Comparison of ENCODE assay signal across 19 mouse cellular contexts in genomic region chr15:9122989-9123388, GRCm38 (mm10). TPM values are rescaled to one million over a fixed set of nuclear protein-coding genes. Genes with fewer than 3 reads are reported as not detected.
DNase-seq lines count a peak whose midpoint lies in the region; ATAC-seq and TF ChIP-seq lines count a peak whose summit lies in the region.
"Had no signal": no experiment of that assay in that cellular context is flagged by ENCODE, and none has a peak within 500 bp of the region (broad histone marks: within the 10 kb centered on the region; RNA-seq: fewer than 3 reads in every experiment).

No protein-coding gene starts in this region.

- peaks cover 10% of the 10 kb centered on the region for H3K4me1 ChIP-seq in liver, adult 2 months (ENCODE audit: control insufficient read depth, insufficient read depth, low read length)
- peaks cover 7% of the 10 kb centered on the region for H3K4me1 ChIP-seq in liver, embryonic 12.5 days
- peaks cover 2% of the 10 kb centered on the region in 2 experiments; a peak in 1 of 4 replicates for H3K4me1 ChIP-seq in MEL (ENCODE audit: control insufficient read depth in 1 of 2, insufficient read depth in 2 of 2, low read length in 2 of 2)
- peaks cover 36% of the 10 kb centered on the region for H3K4me1 ChIP-seq in bone marrow macrophage, adult 2 months (ENCODE audit: control insufficient read depth, insufficient read depth, low read length)
- H3K4me1 ChIP-seq: embryonic facial prominence, embryonic 12.5 days; forebrain, embryonic 15.5 days; heart, embryonic 12.5 days; hindbrain, embryonic 10.5 days had no signal

- H3K36me3 ChIP-seq in liver, adult 2 months (ENCODE audit: control insufficient read depth, insufficient read depth, low read length), result peaks cover 3% of the 10 kb centered on the region; the same call in 1 of the 2 replicates
- H3K36me3 ChIP-seq in liver, embryonic 12.5 days, result peaks cover 97% of the 10 kb centered on the region
- peaks cover 3 to 30% of the 10 kb centered on the region in 2 experiments; a peak in 3 of 4 replicates for H3K36me3 ChIP-seq in MEL (ENCODE audit: control insufficient read depth in 1 of 2, insufficient read depth in 2 of 2, low read length in 2 of 2)

- TF ChIP-seq CTCF in liver, adult 2 months (IDR thresholded peaks at IDR 0.05; ENCODE audit: low read depth, low read length), result no peak
- no peak for TF ChIP-seq CTCF in MEL (IDR thresholded peaks at IDR 0.05 in 2 of 3, conservative IDR thresholded peaks at IDR 0.05 in 1 of 3; ENCODE audit: control insufficient read depth in 1 of 3, insufficient read depth in 1 of 3, low read depth in 2 of 3, low read length in 3 of 3, poor library complexity in 1 of 3, severe bottlenecking in 1 of 3)
- no peak for TF ChIP-seq CTCF in bone marrow macrophage, adult 2 months (IDR thresholded peaks at IDR 0.05; ENCODE audit: low read depth, low read length)

- no peak overlapping the region for H3K4me3 ChIP-seq in liver, adult 2 months (ENCODE audit: insufficient read depth, low read depth, low read length)
- no peak overlapping the region for H3K4me3 ChIP-seq in liver, embryonic 12.5 days
- H3K4me3 ChIP-seq in MEL (ENCODE audit: control insufficient read depth in 1 of 2, insufficient read depth in 1 of 2, low read depth in 2 of 2, low read length in 2 of 2), result no peak overlapping the region
- H3K4me3 ChIP-seq in bone marrow macrophage, adult 2 months (ENCODE audit: insufficient read depth, low read length), result no peak overlapping the region
- H3K4me3 ChIP-seq: embryonic facial prominence, embryonic 12.5 days; forebrain, embryonic 15.5 days; heart, embryonic 12.5 days; hindbrain, embryonic 10.5 days had no signal

- no peak overlapping the region for H3K9ac ChIP-seq in liver, adult 2 months (ENCODE audit: low read depth, low read length)
- H3K9ac ChIP-seq in liver, embryonic 12.5 days, result no peak overlapping the region
- H3K9ac ChIP-seq in MEL (ENCODE audit: control insufficient read depth, low read depth, low read length, poor library complexity, severe bottlenecking), result no peak overlapping the region
- H3K9ac ChIP-seq: embryonic facial prominence, embryonic 12.5 days; forebrain, embryonic 15.5 days; heart, embryonic 12.5 days; hindbrain, embryonic 14.5 days had no signal

- no peak for ATAC-seq in liver, embryonic 12.5 days
- peak; percentile 45 for ATAC-seq in megakaryocyte progenitor cell, adult 5-6 weeks (replicated peaks; ENCODE audit: poor library complexity)
- ATAC-seq: forebrain, embryonic 15.5 days had no signal

- H3K27ac ChIP-seq in liver, adult 2 months (replicated peaks; ENCODE audit: insufficient read depth, low read depth, low read length), result no peak overlapping the region
- H3K27ac ChIP-seq in liver, embryonic 12.5 days, result no peak overlapping the region
- no peak overlapping the region for H3K27ac ChIP-seq in MEL (ENCODE audit: control insufficient read depth, low read depth, low read length)
- H3K27ac ChIP-seq in bone marrow macrophage, adult 2 months (ENCODE audit: insufficient read depth, low read depth, low read length), result peak overlapping the region; percentile 91
- H3K27ac ChIP-seq: embryonic facial prominence, embryonic 12.5 days; forebrain, embryonic 15.5 days; hindbrain, embryonic 10.5 days; hindbrain, embryonic 14.5 days had no signal

- no peaks in the 10 kb centered on the region for H3K9me3 ChIP-seq in liver, embryonic 12.5 days (replicated peaks)
- no peaks in the 10 kb centered on the region for H3K9me3 ChIP-seq in MEL (replicated peaks; ENCODE audit: insufficient read depth, low read length)
- H3K9me3 ChIP-seq: embryonic facial prominence, embryonic 12.5 days; forebrain, embryonic 15.5 days; heart, embryonic 12.5 days; hindbrain, embryonic 10.5 days had no signal

- no peak overlapping the region for H3K4me2 ChIP-seq in liver, embryonic 12.5 days
- H3K4me2 ChIP-seq: embryonic facial prominence, embryonic 12.5 days; forebrain, embryonic 15.5 days; heart, embryonic 12.5 days; hindbrain, embryonic 14.5 days had no signal

- no peak for TF ChIP-seq EP300 in MEL (IDR thresholded peaks at IDR 0.05; ENCODE audit: low read depth in 1 of 2, low read length in 2 of 2)

- 72% methylated on average over 4 of the region's 4 CpGs for WGBS in liver, adult 2 months
- 75% methylated on average over 4 of the region's 4 CpGs for WGBS in liver, embryonic 12.5 days (ENCODE audit: insufficient replicate concordance)

- H3K79me2 ChIP-seq in liver, adult 2 months (ENCODE audit: control insufficient read depth, insufficient read depth, low read length), result no peaks in the 10 kb centered on the region
- 0 out of 2 replicates have a peak, but pooled peaks cover 1% of the 10 kb centered on the region for H3K79me2 ChIP-seq in MEL (ENCODE audit: control insufficient read depth, insufficient read depth, low read length, poor library complexity)

- no peak for TF ChIP-seq RAD21 in MEL (IDR thresholded peaks at IDR 0.05; ENCODE audit: low read depth, low read length)

- TF ChIP-seq POLR2A in liver, adult 2 months (IDR thresholded peaks at IDR 0.05; ENCODE audit: extremely low read depth, insufficient read depth, low read length), result no peak
- no peak for TF ChIP-seq POLR2A in MEL (IDR thresholded peaks at IDR 0.05; ENCODE audit: control insufficient read depth in 1 of 2, insufficient read depth in 1 of 2, low read depth in 1 of 2, low read length in 2 of 2, poor library complexity in 1 of 2)
- no peak for TF ChIP-seq POLR2A in bone marrow macrophage, adult 2 months (IDR thresholded peaks at IDR 0.05; ENCODE audit: borderline replicate concordance, low read depth, low read length)

- DNase-seq in liver, adult 2 months (ENCODE audit: extremely low read depth, low read depth, low spot score), result peak; percentile 38
- peak; percentile 45 for DNase-seq in MEL (ENCODE audit: low read depth, low spot score)
- no peak for DNase-seq in frontal cortex, postnatal 14 days (ENCODE audit: low spot score in 2 of 2)
- no peak for DNase-seq in thymus, adult 18-20 months
- DNase-seq: adrenal gland, adult 8-10 months; adrenal gland, postnatal 36 days; cerebellum, adult 11 months; cerebellum, adult 9-10 months; cerebellum, postnatal 25 days; gastrocnemius, postnatal 10 days had no signal

- no peaks in the 10 kb centered on the region for H3K27me3 ChIP-seq in liver, adult 2 months (ENCODE audit: control insufficient read depth, insufficient read depth, low read length)
- H3K27me3 ChIP-seq in liver, embryonic 12.5 days (replicated peaks), result no peaks in the 10 kb centered on the region
- H3K27me3 ChIP-seq in MEL (ENCODE audit: control insufficient read depth in 1 of 2, insufficient read depth in 2 of 2, low read length in 2 of 2), result no peaks in the 10 kb centered on the region
- H3K27me3 ChIP-seq: CH12.LX; embryonic facial prominence, embryonic 12.5 days; forebrain, embryonic 15.5 days; heart, embryonic 12.5 days had no signal

TF ChIP-seq in MEL, 35 proteins besides CTCF, POLR2A, EP300 and RAD21:
- TF ChIP-seq GATA1 (IDR thresholded peaks at IDR 0.05; ENCODE audit: low read depth, low read length) (no peak), MAZ (IDR thresholded peaks at IDR 0.05; ENCODE audit: low read depth, low read length) (no peak), ZC3H11A (IDR thresholded peaks at IDR 0.05; ENCODE audit: low read depth, low read length) (no peak), JUND (IDR thresholded peaks at IDR 0.05; ENCODE audit: low read depth, low read length) (no peak), SIN3A (IDR thresholded peaks at IDR 0.05; ENCODE audit: low read length) (no peak), CHD2 (IDR thresholded peaks at IDR 0.05; ENCODE audit: low read length) (no peak)

RNA-seq across cellular contexts. Expression of gene Lmbrd2, which starts 17.4 kb away (rescaled TPM):
- 38.4 and 40.8 TPM in 2 replicates for total RNA-seq in liver, adult 2 months (2014; rRNA removed)
- 17.0 and 23.7 TPM in 2 replicates for polyA plus RNA-seq in liver, adult 2 months (2012; rRNA removed)
- polyA plus RNA-seq in liver, embryonic 12.5 days (2016; fragmentation: Nextera tagmentation; extraction: Ambion mirVana), result 1.4 and 2.2 TPM in 2 replicates
- total RNA-seq in MEL (2012; rRNA removed), result 7.9 and 8.9 TPM in 2 replicates
- 10 to 100 TPM in 1 of 2 experiments, 1 to 10 TPM in 1; 8.2 to 62.9 TPM for polyA plus RNA-seq in MEL (2012; ENCODE audit: insufficient read depth in 1 of 2, insufficient read length in 2 of 2, low read depth in 1 of 2, low replicate concordance in 2 of 2, missing spikeins in 1 of 2)
- polyA plus RNA-seq in bone marrow macrophage, adult 2 months (2012; ENCODE audit: insufficient read depth, insufficient read length, missing spikeins), result 20.5 and 20.6 TPM in 2 replicates
- total RNA-seq in megakaryocyte progenitor cell, adult 5-6 weeks (2015), result 10.0 and 11.6 TPM in 2 replicates
- total RNA-seq in megakaryocyte progenitor cell, adult 5-6 weeks (2017), result 4.5 and 9.6 TPM in 2 replicates

RNA-seq across cellular contexts. Expression of gene Skp2, which starts 32.2 kb away (rescaled TPM):
- 1.6 and 1.7 TPM in 2 replicates for total RNA-seq in liver, adult 2 months (2014; rRNA removed)
- polyA plus RNA-seq in liver, adult 2 months (2012; rRNA removed), result 0.29 and 0.62 TPM in 2 replicates
- 43.0 and 43.2 TPM in 2 replicates for polyA plus RNA-seq in liver, embryonic 12.5 days (2016; fragmentation: Nextera tagmentation; extraction: Ambion mirVana)
- 40.2 and 46.9 TPM in 2 replicates for total RNA-seq in MEL (2012; rRNA removed)
- polyA plus RNA-seq in MEL (2012; ENCODE audit: insufficient read depth in 1 of 2, insufficient read length in 2 of 2, low read depth in 1 of 2, low replicate concordance in 2 of 2, missing spikeins in 1 of 2), result 10 to 100 TPM in 1 of 2 experiments, not detected in 1; 61.4 TPM
- 14.2 and 14.4 TPM in 2 replicates for polyA plus RNA-seq in bone marrow macrophage, adult 2 months (2012; ENCODE audit: insufficient read depth, insufficient read length, missing spikeins)
- 21.6 and 24.4 TPM in 2 replicates for total RNA-seq in megakaryocyte progenitor cell, adult 5-6 weeks (2015)
- 23.1 and 23.3 TPM in 2 replicates for total RNA-seq in megakaryocyte progenitor cell, adult 5-6 weeks (2017)

RNA-seq across cellular contexts. Expression of gene Nadk2, which starts 51.9 kb away (rescaled TPM):
- total RNA-seq in liver, adult 2 months (2014; rRNA removed), result 162 and 163 TPM in 2 replicates
- 71.8 and 91.9 TPM in 2 replicates for polyA plus RNA-seq in liver, adult 2 months (2012; rRNA removed)
- 139 and 143 TPM in 2 replicates for polyA plus RNA-seq in liver, embryonic 12.5 days (2016; fragmentation: Nextera tagmentation; extraction: Ambion mirVana)
- 168 and 221 TPM in 2 replicates for total RNA-seq in MEL (2012; rRNA removed)
- polyA plus RNA-seq in MEL (2012; ENCODE audit: insufficient read depth in 1 of 2, insufficient read length in 2 of 2, low read depth in 1 of 2, low replicate concordance in 2 of 2, missing spikeins in 1 of 2), result 100 to 1,000 TPM; 361 to 659 TPM
- polyA plus RNA-seq in bone marrow macrophage, adult 2 months (2012; ENCODE audit: insufficient read depth, insufficient read length, missing spikeins), result 19.4 and 22.9 TPM in 2 replicates
- 64.3 and 68.6 TPM in 2 replicates for total RNA-seq in megakaryocyte progenitor cell, adult 5-6 weeks (2015)
- total RNA-seq in megakaryocyte progenitor cell, adult 5-6 weeks (2017), result 59.7 and 73.9 TPM in 2 replicates

Comparison
In these comparisons a context has a peak if more than half of its experiments do, and no peak if none do; other contexts are left out.
1. DNase-seq: peak in liver, adult 2 months (single experiment) and MEL (single experiment); none in frontal cortex, postnatal 14 days (0 of 2) and thymus, adult 18-20 months (0 of 2).